Mouse (Mus musculus): ENCODE results near the gene Etl4.

Etl4 gene

GRCm38 (mm10) chr2:20442731-20443130 lies 533.2 kb downstream of the Etl4 start:
- DNase-seq (ENCODE audit: extremely low spot score, low spot score) = no peak

DNA sequence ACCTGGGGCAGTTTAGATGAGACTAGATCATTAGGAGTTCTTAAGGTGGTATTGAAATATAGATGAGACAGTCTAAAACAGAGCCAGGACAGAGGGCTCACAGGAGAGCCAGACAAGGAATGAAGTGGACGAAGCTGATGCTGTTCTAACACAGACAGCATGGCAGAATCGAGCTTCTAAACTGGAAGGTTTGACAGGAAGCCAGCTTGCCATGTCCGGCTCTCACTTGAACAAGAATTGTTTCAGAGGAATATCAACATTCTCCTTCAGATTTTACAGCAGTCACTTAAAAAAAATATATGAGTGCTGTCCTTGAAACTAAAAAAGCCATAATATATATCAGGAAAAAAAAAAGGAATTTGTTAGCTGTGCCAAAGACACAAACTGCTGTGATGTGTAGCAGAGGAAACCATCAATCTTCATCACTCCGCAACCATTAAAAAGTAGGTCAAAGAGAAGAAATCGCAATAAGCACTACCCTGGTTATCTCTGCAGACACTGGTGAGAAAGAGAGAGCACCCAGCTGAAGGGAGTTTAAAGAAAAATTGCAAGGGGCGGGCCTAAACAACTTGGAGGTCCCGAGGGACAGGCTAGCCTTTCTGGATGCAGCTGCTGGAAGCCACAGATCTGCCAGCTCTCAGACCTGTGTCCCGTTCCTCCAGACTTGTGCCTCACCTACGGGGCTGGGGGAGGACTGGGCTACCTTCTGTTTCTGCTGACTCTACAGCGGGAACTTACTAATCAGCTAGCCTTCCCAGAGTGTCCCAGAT lies 534.3 kb downstream of the Etl4 start:
- DNase-seq (ENCODE audit: extremely low spot score, low spot score) = peak; percentile 19

DNA sequence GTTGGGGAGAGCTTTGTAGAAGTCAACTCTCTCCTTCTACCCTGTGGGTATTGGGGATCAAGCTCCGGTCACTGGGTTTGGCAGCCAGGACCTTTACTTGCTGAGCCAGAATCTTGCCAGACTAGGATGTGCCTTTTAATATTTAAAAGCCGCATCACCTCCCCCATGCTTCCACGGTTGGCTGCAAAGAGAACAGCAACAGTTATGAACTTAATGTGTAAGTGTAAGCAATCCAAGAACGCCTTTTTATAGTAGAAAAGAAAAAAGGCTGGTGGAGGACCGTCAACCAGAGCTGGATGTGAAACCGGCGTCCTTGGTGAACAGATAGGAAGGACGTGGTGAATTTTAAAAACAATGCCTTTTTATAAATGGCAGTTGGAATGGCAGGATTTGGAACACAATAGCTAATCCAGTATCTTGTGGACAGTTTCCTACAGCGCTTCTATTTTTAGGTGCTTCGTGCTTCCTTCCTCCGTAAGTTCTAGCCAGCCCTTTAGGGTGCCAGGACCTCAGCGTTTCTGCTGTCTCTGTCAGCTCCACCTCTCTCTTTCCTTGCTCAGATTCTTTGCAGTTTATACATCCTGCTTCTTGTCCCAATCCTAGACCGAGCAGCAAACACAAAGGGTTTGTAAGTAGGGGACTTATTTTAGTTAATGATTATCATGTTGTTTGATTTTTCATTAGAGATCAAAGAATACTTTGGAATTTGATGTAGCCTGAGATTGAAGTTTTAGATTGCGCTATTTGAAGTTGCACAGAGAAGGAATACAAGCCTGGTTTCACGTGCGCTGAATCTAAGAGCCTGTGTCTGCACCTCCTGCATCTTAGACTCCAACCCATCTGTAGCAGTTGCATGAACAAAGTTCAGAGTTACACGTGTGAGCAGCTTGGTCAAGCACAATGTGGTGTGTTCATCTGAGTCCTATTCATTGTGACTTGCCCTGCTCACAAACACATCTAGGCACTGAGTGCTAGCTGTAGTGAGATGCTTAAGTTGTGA lies 535.9 kb downstream of the Etl4 start:
- no peak for DNase-seq (ENCODE audit: extremely low spot score, low spot score)

DNA sequence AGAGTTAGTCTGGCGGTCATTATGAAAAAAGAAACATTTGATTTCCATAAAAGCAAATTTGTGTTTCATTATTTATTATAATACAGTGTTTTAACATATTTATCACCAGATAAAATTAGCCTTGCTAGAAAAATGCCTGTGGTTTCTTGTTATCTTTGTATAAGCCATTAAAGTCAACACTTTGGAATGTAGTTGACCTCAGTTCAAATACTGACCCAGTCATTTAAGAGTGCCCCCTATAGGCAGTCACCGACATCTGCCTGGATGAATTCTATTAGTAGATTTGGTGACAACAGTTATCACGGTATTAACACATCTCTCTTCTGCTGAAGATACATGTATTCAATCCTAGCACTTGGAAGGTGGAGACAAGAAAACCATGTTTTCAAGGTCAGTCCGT lies 536.6 kb downstream of the Etl4 start:
- DNase-seq (ENCODE audit: extremely low spot score, low spot score) = no peak

DNA sequence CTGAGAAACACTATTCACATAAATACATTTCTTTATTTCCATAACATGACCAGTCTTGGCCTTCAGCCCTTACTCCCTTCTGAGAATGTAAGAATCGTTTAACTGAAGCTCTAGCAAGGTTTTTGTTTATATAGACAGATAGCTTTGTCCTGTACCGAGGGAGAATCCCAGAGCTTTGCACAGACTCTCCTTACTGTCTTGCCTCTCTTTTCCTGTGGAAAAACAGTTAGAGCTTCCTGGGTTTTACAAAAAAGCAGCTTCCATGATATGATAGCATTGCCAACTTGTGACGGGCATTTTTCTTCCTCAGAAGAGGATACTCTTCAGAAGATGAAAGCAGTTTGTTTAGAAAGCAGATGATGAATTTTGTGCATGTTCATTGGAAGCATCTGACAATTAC lies 541.4 kb downstream of the Etl4 start:
- no peak for DNase-seq (ENCODE audit: extremely low spot score, low spot score)

DNA sequence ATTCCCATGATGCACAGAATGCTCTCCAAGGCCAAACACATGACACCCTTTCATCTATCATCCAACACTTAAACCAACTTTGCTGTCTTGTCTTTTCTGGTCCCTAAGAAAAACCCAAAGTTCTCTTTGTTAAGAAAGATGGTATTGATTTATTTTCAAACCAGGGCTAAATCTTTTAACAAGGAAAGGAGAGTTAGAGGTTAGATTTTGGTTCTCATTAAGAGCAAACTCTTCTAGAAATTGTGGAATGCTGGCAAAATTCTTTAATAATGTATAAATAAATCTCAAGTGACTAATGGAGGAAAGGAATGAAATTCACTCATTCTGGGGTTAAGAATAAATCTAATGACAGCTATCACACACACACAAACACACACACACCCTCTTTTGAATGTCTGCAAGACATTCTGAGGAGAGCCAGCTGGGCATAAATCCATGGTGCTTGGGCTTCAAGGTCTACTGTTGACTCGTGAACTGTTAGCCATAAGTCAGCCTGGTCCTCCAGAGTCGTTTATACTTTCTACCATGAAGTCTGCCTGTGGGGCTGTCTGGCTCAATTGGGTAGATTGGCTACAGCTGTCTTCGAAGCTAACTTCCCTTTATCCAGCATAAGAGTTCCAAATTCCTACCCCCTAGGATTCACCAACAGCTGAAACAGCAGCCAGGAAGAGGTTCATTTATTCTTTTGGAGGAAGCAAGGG lies 544.1 kb downstream of the Etl4 start:
- no peak for DNase-seq (ENCODE audit: extremely low spot score, low spot score)

DNA sequence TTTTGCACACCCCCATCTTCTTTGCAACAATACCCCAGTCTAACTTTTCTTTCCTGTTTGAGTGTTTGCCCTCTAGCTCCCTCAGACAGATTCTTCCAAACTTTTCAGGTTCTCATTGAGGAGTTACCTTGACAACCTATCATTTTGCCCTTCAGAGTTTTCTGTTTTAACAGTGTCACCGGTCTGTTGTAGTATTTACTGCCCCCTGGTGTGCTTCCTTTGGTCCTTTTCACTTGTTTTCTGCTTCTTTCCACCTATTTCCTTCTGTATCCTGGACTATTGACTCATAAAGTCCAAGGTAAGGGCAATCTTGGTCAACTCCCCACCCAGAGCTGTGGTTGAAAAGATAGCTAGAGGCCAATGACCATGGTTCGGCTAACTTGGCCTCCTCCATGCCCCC lies 569.6 kb downstream of the Etl4 start:
- DNase-seq (ENCODE audit: extremely low spot score, low spot score) = no peak

DNA sequence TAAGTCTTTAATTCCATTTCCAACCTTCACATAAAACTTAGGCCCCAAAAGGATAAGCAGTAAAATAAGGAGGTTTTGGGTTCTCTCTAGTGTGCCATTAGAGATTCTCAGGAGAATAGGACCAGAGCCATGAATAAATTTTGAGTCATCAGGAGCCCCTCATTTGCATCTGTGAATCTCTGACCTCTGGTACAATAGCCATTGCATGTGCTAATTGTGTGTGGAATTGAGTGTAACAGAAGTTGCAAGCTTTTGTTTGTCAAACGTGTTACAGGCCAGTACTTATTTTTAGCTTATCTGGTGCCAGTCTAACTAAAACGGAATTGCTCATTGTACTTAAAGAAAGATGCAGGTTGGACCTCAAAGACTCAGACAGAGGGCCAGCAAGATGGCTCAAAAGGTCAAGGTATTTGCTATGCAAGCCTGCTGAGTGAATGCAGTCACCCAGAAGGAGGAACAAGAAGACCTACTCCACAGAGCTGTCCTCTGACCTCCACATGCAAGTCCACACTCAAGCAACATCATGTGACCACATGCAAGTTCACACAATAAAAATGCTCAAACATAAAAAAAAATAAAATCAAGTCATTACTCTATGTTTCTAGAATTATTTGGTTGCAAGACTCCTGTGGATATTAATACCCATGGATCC lies 576.7 kb downstream of the Etl4 start:
- no peak for DNase-seq (ENCODE audit: extremely low spot score, low spot score)

- DNase-seq (ENCODE audit: extremely low spot score, low spot score) = no peak
Observed at GRCm38 (mm10) chr2:20489090-20489489, 579.5 kb downstream of the Etl4 start.

GRCm38 (mm10) chr2:20492125-20492524 lies 582.5 kb downstream of the Etl4 start:
- no peak for DNase-seq (ENCODE audit: extremely low spot score, low spot score)

GRCm38 (mm10) chr2:20493806-20494205 lies 584.2 kb downstream of the Etl4 start:
- DNase-seq (ENCODE audit: extremely low spot score, low spot score) = no peak

DNA sequence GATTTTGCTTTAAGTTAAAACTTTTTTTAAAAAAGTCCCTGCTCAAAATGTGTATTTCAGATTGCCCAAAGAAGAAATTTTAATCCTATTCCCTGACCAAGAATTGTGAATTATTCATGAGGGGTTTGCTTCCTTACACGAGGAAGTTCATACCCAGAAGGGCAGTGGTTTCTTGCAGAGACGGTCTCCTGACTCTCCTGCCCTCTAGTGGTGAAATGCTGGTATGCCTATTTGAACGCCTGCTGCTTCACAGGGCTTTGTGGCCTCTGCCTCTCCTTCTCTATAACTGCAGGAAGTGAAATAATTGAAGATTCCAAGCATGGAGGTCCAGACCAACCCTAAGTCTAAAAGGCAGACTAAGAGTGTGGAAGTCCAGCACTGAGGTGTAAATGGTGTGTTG lies 585.1 kb downstream of the Etl4 start:
- DNase-seq (ENCODE audit: extremely low spot score, low spot score) = peak; percentile 68

DNA sequence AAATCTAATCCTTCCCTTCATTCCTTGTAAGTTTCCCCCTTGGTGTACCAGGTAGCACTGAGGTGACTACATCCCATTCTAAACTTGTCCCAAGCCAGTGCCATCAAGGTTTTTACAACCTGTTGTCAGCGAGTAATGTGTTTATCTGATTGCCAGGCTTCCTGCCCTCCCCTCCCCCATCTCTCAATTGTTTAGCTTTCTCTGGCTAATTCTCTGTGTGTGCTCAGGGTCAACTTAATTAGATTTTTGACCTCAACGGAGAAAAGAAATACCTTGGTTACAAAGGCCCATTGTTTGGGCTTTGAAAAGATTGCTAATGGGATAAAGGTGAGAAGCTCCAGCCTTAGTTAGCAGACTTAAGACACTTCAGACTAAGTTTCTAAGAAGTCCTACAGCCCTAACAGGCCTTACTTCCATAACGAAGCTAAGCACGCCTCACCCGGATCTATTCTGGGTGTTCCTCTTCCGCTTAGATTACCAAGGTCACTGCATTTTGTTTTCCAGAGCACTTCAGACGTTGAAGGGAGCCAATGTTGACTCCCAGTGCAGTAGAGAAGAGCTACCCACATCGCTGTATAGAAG lies 586.7 kb downstream of the Etl4 start:
- no peak for DNase-seq (ENCODE audit: extremely low spot score, low spot score)

- no peak for DNase-seq (ENCODE audit: extremely low spot score, low spot score)
Observed at GRCm38 (mm10) chr2:20507832-20508723, 598.5 kb downstream of the Etl4 start.

DNA sequence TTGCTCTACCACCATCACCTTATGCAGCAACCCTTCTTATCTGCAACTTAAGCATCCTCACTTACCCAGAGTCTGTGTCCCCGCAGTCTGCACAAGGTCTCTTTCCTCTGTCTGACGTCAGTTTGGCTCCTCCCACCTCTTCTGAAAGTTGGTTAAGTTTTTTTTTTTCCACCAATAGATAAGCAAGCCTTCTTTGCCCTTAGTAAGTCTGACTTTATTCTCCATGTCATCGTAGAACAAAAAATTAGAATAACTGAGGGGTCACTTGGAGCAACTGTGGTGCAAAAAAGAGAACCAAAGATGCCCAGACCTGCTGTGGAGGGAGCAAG lies 599.1 kb downstream of the Etl4 start:
- no peak for DNase-seq (ENCODE audit: extremely low spot score, low spot score)

DNA sequence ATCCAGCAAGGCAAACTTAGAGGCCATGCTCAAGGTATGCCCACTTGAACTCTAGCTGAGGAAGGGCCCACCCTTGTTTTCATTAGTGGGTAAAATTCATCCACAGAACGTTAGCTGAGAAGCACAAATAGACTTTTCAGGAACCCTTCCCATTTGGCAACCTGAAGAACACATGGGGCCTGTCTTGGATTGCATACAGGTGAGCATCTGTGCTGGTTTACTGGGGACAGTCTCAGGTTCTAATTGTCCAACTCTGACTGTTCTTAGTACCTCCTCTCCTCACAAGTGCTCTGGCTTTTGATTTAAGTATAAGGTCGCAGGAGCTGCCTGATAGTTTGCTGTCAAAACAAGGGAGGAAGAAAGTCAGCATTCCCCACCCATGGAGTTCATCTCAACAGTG lies 600.5 kb downstream of the Etl4 start:
- no peak for DNase-seq (ENCODE audit: extremely low spot score, low spot score)

DNA sequence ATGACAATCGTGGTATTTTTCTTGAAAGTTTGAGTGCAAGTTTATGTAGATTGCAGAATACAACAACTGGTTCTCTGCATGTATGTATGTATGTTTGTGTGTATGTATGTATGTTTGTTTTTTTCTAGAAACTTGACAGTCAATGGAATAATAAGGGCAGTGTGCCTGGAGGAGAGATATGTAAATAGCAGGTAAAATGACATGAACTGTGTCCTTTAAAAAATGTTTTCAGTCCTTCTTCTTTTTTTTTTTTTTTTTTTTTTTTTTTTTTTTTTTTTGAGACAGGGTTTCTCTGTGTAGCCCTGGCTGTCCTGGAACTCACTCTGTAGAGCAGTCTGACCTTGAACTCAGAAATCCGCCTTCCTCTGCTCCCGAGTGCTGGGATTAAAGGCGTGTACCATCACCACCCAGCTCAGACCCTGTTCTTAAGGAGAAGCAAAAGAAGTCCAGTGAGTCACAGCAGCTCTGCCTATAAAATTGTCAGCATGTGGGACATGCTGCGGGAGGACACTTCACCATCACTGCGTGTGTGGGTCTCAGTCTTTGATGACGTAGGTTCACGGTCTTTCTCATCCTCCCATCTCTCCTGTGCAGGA lies 606.8 kb downstream of the Etl4 start:
- no peak for DNase-seq (ENCODE audit: extremely low spot score, low spot score)

DNA sequence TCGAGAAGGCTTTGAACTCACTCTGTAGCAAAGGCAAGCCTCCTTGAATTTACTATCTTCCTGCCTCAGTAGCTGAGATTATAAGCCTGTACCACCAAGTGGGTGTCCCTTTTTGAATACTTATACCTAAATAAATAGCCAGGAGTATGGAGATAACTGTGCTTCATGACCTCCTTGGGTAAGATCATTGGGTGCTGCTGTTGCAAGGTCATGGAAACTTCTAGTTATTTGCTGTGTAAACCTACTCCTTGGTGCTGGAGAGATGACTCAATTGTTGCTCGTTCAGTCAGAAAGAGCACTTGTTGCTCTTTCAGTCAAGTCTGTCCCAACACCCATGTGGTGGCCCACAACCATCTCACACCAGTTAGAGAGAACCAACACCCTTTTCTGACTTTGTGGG lies 608.3 kb downstream of the Etl4 start:
- DNase-seq (ENCODE audit: extremely low spot score, low spot score) = no peak

DNA sequence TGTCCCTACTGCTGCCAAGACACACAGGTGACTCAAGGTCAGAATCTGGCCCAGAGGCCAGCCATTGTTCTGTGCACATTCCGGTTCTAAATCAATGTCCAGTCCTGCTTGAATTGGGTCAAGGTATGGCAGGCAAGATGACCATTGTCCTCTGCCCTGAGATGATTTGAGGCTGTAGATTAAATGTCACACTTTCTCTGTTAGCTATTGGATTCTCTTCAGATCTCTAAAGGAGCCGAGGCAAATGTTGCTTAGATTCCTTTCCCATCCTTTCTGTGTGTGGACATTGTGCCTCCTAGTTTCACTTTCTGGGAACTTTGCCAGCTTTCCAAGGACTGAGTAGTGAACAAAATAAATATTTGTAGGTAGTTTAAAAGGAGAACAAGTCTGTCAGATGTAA lies 608.9 kb downstream of the Etl4 start:
- DNase-seq (ENCODE audit: extremely low spot score, low spot score) = no peak
